ENCODE assay signal across 27 mouse cellular contexts in the genomic region with DNA sequence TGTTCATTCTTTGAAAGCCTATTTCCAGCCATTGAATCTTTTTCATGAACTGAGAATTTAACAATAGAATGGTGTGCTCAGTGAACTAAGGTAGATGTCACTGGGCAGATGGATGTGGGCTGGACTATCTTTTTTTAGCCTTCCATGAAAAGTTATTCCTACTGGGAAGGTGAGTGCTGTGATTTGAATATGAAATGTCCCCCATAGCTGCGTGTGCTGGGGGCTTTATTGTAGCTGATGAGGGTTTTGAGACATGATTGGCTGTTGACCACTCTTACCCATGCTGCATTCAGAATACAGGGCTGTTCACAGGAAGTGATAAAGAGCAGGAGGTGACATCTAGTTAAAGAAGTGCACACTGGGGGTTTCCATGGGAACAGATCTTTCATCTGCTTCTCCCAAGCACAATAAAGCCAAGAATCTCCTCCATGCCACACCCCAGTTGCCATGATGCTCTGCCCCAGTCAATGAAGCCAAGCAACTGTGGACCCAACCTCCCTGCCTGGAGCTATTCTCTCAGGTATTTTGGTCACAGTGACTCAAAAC. TPM values are rescaled to one million over a fixed set of nuclear protein-coding genes. Genes with fewer than 3 reads are reported as not detected.
"Had no signal": no experiment of that assay in that cellular context is flagged by ENCODE, and none has a peak within 500 bp of the region (broad histone marks: within the 10 kb centered on the region; RNA-seq: fewer than 3 reads in every experiment).

No protein-coding gene starts in this region.

- H3K9me3 ChIP-seq: kidney, embryonic 15.5 days; liver, embryonic 13.5 days; midbrain, embryonic 12.5 days; neural tube, embryonic 13.5 days; stomach, embryonic 15.5 days had no signal

- H3K27me3 ChIP-seq: kidney, embryonic 15.5 days; liver, embryonic 13.5 days; midbrain, embryonic 12.5 days; neural tube, embryonic 13.5 days; stomach, embryonic 15.5 days had no signal

- H3K27ac ChIP-seq: kidney, embryonic 15.5 days; left cerebral cortex, adult 2 months; liver, embryonic 13.5 days; midbrain, embryonic 12.5 days; neural tube, embryonic 13.5 days; stomach, embryonic 15.5 days had no signal

- H3K9ac ChIP-seq: kidney, embryonic 15.5 days; liver, embryonic 13.5 days; midbrain, embryonic 12.5 days; neural tube, embryonic 13.5 days; stomach, embryonic 15.5 days had no signal

- H3K4me2 ChIP-seq: kidney, embryonic 15.5 days; liver, embryonic 13.5 days; midbrain, embryonic 12.5 days; neural tube, embryonic 13.5 days; stomach, embryonic 15.5 days had no signal

- ATAC-seq: midbrain, embryonic 16.5 days had no signal

- H3K4me3 ChIP-seq: kidney, embryonic 15.5 days; left cerebral cortex, adult 2 months; liver, embryonic 13.5 days; midbrain, embryonic 12.5 days; myocyte; neural tube, embryonic 13.5 days; stomach, embryonic 15.5 days had no signal

- DNase-seq: kidney, adult 8-10 months; kidney, postnatal 10 days; kidney, postnatal 36 days; layer of hippocampus, postnatal 36 days; liver, embryonic 13.5 days; lung, adult 2 months; lung, postnatal 14 days; lung, postnatal 4 days; retina, postnatal 1 day; right cerebral cortex, postnatal 25 days; spleen, adult 18-20 months had no signal

- H3K4me1 ChIP-seq: kidney, embryonic 15.5 days; liver, embryonic 13.5 days; neural tube, embryonic 13.5 days; stomach, embryonic 15.5 days had no signal

- H3K36me3 ChIP-seq: kidney, embryonic 15.5 days; liver, embryonic 13.5 days; midbrain, embryonic 12.5 days; neural tube, embryonic 13.5 days; stomach, embryonic 15.5 days had no signal

RNA-seq across cellular contexts. Expression of a gene that starts 19.5 kb away (rescaled TPM):
- total RNA-seq: megakaryocyte progenitor cell, adult 5-6 weeks; megakaryocyte-erythroid progenitor cell, adult 5-6 weeks; monocyte, adult 5-6 weeks; neutrophil, adult 5-6 weeks had no signal

RNA-seq across cellular contexts. Expression of a gene that starts 47.8 kb away (rescaled TPM):
- total RNA-seq: layer of hippocampus, postnatal 36 days; left cerebral cortex, adult 2 months; left cerebral cortex, postnatal 10 days; left cerebral cortex, postnatal 36 days; liver, adult 2 months; megakaryocyte progenitor cell, adult 5-6 weeks; megakaryocyte-erythroid progenitor cell, adult 5-6 weeks; monocyte, adult 5-6 weeks; neutrophil, adult 5-6 weeks had no signal
- polyA plus RNA-seq: kidney, embryonic 15.5 days; limb, embryonic 11.5 days; liver, adult 2 months; liver, embryonic 13.5 days; liver, embryonic 16.5 days; midbrain, embryonic 12.5 days; midbrain, embryonic 16.5 days; myocyte; neural tube, embryonic 13.5 days; stomach, embryonic 15.5 days had no signal
